Mouse (Mus musculus): ENCODE measurements around the gene Rpl23a. TPM values are rescaled to one million over a fixed set of nuclear protein-coding genes. Genes with fewer than 3 reads are reported as not detected.

Gene Rpl23a
- polyA plus RNA-seq, 2 experiments, result 1,819 to 3,231 TPM

DNA sequence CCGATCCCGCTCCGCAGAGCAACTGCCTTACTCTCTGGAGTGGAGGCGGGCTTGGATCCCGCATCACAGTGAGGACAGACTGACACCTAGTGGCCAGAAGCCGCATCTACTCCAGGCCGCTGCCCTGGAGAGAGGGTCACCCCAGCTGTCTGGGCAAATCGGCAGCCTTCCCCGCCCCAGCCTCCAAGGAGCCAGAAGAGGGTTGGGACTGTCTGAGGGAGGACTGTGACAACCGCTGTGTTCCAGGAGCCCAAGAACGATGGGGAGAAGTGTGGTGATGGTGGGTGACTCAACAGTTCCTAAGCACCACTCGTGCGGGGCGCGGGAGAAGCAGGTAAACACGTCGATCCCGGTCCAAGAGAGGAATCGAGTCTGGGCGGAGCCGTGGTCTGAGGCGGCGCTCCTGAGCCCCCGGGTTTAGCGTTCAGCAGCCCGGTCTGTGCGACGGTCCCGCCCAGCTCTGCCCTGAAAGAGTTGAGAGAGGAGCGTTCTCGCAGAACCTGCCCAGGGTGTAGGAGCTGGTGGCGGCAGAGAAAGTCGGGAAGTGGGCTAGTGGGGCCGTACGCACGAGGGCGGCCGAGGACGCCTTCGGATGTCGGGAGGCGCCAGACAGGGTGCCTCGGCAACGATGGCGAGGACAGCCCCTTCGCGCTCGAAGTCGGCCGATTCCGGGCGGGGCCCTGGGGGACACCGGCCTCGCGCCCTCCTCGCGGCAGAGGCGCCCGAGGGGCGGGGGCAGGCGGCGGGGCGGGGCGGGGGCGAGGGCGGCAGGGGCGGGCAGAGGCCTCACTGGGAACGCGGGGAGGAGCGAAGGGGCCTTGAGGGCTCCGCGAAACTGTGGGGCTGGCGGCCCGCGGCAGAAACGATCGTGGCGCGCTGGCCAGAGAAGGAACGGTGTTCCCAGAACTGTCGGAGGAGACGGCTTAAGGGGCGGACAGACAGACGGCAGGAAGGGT, 5.2 kb downstream of the Rpl23a start:
- Histone ChIP-seq H3K9ac (ENCODE audit: low read depth, low read length, severe bottlenecking) (peak overlapping the region; percentile 72), H3K4me1 (ENCODE audit: control insufficient read depth, insufficient read depth, low read length) (peaks cover 36% of the 10 kb centered on the region), H3K27me3 (ENCODE audit: control insufficient read depth, insufficient read depth, low read length) (no peaks in the 10 kb centered on the region), H3K9me3 (ENCODE audit: control insufficient read depth, low read length) (no peaks in the 10 kb centered on the region), H3K4me2 (replicated peaks; ENCODE audit: low read depth, low read length, severe bottlenecking) (peak overlapping the region; percentile 97), H3K36me3 (ENCODE audit: control insufficient read depth, insufficient read depth, low read length) (peaks cover 31% of the 10 kb centered on the region), H3K4me3 (replicated peaks; ENCODE audit: low read length) (peak overlapping the region; percentile 46), H3K27ac (replicated peaks; ENCODE audit: low read depth, low read length) (peak overlapping the region; percentile 94)
- DNase-seq (ENCODE audit: low spot score) (peak; percentile 95), ATAC-seq (ENCODE audit: low FRiP score, low read depth) (peak; percentile 86)
- WGBS, result 0% methylated on average over 50 of the region's 84 CpGs
- TF ChIP-seq POLR2A (IDR thresholded peaks at IDR 0.05; ENCODE audit: borderline replicate concordance, extremely low read depth, insufficient read depth, insufficient read length), result no peak

DNA sequence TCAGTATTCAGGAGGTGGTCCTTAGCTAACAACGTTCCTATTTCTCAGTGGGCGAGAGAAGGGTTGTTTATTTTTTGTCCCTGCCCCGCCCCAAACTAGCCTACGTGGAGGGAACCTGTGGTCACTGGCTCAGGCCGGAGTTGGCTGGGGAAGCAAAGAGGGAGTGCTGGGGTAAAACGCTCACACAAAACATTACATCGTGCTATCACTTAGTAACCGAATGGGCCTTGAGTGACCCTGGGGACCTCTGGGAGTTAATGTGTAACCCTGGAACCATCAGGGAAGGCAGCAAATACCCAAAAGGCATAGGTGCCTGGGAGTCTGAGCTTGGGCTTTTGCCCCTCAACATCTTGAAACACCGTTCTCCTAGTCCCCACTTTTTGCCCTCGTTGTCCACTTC, 5.9 kb downstream of the Rpl23a start:
- 0 out of 2 replicates have a peak overlapping the region, but pooled peaks have one; percentile 48 for H3K27ac ChIP-seq (replicated peaks; ENCODE audit: low read depth, low read length)
- H3K4me1 ChIP-seq (ENCODE audit: control insufficient read depth, insufficient read depth, low read length), result peaks cover 36% of the 10 kb centered on the region
- no peak for TF ChIP-seq POLR2A (IDR thresholded peaks at IDR 0.05; ENCODE audit: borderline replicate concordance, extremely low read depth, insufficient read depth, insufficient read length)
- H3K9me3 ChIP-seq (ENCODE audit: control insufficient read depth, low read length), result no peaks in the 10 kb centered on the region
- 1% methylated on average over 10 of the region's 10 CpGs for WGBS
- DNase-seq (ENCODE audit: low spot score) (no peak), ATAC-seq (ENCODE audit: low FRiP score, low read depth) (no peak)
- H3K4me2 ChIP-seq (replicated peaks; ENCODE audit: low read depth, low read length, severe bottlenecking), result peak overlapping the region; percentile 97
- peak overlapping the region; percentile 46 for H3K4me3 ChIP-seq (replicated peaks; ENCODE audit: low read length)
- peak overlapping the region; percentile 40; the same call in 1 of the 2 replicates for H3K9ac ChIP-seq (ENCODE audit: low read depth, low read length, severe bottlenecking)
- no peaks in the 10 kb centered on the region for H3K27me3 ChIP-seq (ENCODE audit: control insufficient read depth, insufficient read depth, low read length)
- H3K36me3 ChIP-seq (ENCODE audit: control insufficient read depth, insufficient read depth, low read length), result peaks cover 34% of the 10 kb centered on the region

DNA sequence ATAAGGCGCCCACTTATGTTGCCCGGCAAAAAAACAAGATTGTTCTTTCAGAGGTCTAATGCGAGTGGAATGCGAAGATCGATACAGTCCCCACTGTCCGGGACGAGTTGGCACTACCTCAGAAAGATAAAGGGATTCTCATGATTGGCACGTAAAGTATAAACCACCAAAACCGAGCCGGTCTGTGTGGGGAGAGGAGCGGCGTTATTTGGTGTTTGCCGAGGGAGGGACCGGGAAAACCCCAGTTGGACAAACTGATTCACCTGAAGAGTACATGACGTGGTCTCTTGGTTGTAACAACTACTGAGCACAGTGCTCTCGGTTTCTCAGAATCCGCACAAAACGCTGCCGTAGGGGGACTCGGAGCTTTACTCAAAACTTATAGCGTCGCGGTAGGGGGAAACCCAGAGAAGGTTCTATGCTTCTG, 6.5 kb downstream of the Rpl23a start:
- H3K36me3 ChIP-seq (ENCODE audit: control insufficient read depth, insufficient read depth, low read length), result peaks cover 33% of the 10 kb centered on the region
- peak overlapping the region; percentile 48; the same call in 1 of the 2 replicates for H3K27ac ChIP-seq (replicated peaks; ENCODE audit: low read depth, low read length)
- no peak for DNase-seq (ENCODE audit: low spot score)
- H3K4me3 ChIP-seq (replicated peaks; ENCODE audit: low read length), result peak overlapping the region; percentile 46
- H3K9ac ChIP-seq (ENCODE audit: low read depth, low read length, severe bottlenecking), result peak overlapping the region; percentile 40; the same call in 1 of the 2 replicates
- no peak for ATAC-seq (ENCODE audit: low FRiP score, low read depth)
- TF ChIP-seq POLR2A (IDR thresholded peaks at IDR 0.05; ENCODE audit: borderline replicate concordance, extremely low read depth, insufficient read depth, insufficient read length), result no peak
- H3K4me1 ChIP-seq (ENCODE audit: control insufficient read depth, insufficient read depth, low read length), result peaks cover 31% of the 10 kb centered on the region
- peak overlapping the region; percentile 97 for H3K4me2 ChIP-seq (replicated peaks; ENCODE audit: low read depth, low read length, severe bottlenecking)
- no peaks in the 10 kb centered on the region for H3K27me3 ChIP-seq (ENCODE audit: control insufficient read depth, insufficient read depth, low read length)
- WGBS, result 2% methylated on average over 23 of the region's 23 CpGs
- H3K9me3 ChIP-seq (ENCODE audit: control insufficient read depth, low read length), result no peaks in the 10 kb centered on the region

DNA sequence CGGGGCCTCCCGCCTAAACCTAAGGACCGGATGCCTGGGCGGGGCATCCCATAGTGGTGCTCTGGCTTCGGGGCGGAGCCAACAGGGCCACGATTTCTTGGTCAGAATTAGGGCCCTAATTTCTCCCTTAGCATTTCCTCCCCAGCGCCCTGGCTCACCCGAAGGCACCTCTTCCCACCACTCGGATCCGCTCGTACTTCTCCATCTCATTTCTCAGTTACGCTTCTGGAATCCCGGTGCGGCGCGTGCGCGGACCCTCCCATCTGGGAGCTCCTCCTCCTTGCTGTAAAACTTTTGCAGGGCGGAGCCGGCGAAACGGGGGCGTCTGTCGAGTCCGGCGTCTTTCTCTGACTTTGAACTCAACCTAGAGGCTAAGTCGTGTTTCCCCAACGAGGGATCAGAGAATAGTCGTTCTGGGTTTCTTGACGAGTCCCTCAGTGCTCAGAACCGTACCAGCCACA, 7.0 kb downstream of the Rpl23a start, which contains the start of the genes Nek8 and Tlcd1:
Gene Nek8, minus strand, starts transcription at position 274 of the 461 bp plus-strand sequence.
Gene Tlcd1, plus strand, starts transcription at position 310 of the 461 bp plus-strand sequence.
- ATAC-seq (ENCODE audit: low FRiP score, low read depth), result peak; percentile 77
- Histone ChIP-seq H3K9me3 (ENCODE audit: control insufficient read depth, low read length) (no peaks in the 10 kb centered on the region), H3K4me2 (replicated peaks; ENCODE audit: low read depth, low read length, severe bottlenecking) (peak within 1 kb of the TSS; percentile 97), H3K4me1 (ENCODE audit: control insufficient read depth, insufficient read depth, low read length) (peaks cover 27% of the 10 kb centered on the region), H3K27me3 (ENCODE audit: control insufficient read depth, insufficient read depth, low read length) (no peaks in the 10 kb centered on the region), H3K27ac (replicated peaks; ENCODE audit: low read depth, low read length) (peak within 1 kb of the TSS; percentile 48; the same call in 1 of the 2 replicates), H3K36me3 (ENCODE audit: control insufficient read depth, insufficient read depth, low read length) (peaks cover 28% of the 10 kb centered on the region), H3K4me3 (replicated peaks; ENCODE audit: low read length) (peak within 1 kb of the TSS; percentile 46), H3K9ac (ENCODE audit: low read depth, low read length, severe bottlenecking) (peak within 1 kb of the TSS; percentile 40; the same call in 1 of the 2 replicates)
- peak; percentile 95 for DNase-seq (ENCODE audit: low spot score)
- no peak for TF ChIP-seq POLR2A (IDR thresholded peaks at IDR 0.05; ENCODE audit: borderline replicate concordance, extremely low read depth, insufficient read depth, insufficient read length)
- under 1% methylated on average over 32 of the region's 32 CpGs for WGBS

DNA sequence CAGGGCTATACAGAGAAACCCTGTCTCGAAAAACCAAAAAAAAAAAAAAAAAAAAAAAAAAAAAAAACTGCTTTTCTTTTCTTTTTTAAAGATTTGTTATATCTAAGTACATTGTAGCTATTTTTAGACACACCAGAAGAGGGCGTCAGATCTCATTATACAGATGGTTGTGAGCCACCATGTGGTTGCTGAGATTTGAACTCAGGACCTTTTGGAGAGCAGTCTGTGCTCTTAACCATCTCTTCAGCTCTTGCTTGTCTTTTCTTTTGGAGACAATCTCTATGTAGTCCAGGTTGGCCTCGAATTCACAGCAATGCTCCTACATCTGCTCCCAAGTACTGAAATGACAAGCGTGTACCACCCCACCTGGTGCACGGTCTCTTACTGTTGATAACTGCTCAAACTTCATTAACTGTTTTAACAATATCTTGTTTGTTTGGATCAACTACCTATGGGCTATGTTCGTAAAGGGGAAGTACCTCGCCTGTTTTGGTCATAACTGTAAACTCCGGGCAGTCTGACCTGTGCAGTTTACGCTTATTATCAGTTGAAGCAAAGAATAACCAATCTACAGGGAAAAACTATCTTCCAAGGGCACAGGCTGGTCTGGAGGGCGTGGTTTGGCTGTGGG, 7.5 kb downstream of the Rpl23a start:
- no peak for DNase-seq (ENCODE audit: low spot score)
- peak overlapping the region; percentile 40; the same call in 1 of the 2 replicates for H3K9ac ChIP-seq (ENCODE audit: low read depth, low read length, severe bottlenecking)

More for the DNA sequence above, 7.5 kb downstream of the Rpl23a start:
- peak overlapping the region; percentile 46 for H3K4me3 ChIP-seq (replicated peaks; ENCODE audit: low read length)
- peaks cover 27% of the 10 kb centered on the region for H3K4me1 ChIP-seq (ENCODE audit: control insufficient read depth, insufficient read depth, low read length)
- H3K27me3 ChIP-seq (ENCODE audit: control insufficient read depth, insufficient read depth, low read length), result no peaks in the 10 kb centered on the region
- H3K36me3 ChIP-seq (ENCODE audit: control insufficient read depth, insufficient read depth, low read length), result peaks cover 22% of the 10 kb centered on the region
- H3K9me3 ChIP-seq (ENCODE audit: control insufficient read depth, low read length), result no peaks in the 10 kb centered on the region
- peak overlapping the region; percentile 46 for H3K4me2 ChIP-seq (replicated peaks; ENCODE audit: low read depth, low read length, severe bottlenecking)
- 2% methylated on average over 9 of the region's 10 CpGs for WGBS
- H3K27ac ChIP-seq (replicated peaks; ENCODE audit: low read depth, low read length), result peak overlapping the region; percentile 40; the same call in 1 of the 2 replicates
- TF ChIP-seq POLR2A (IDR thresholded peaks at IDR 0.05; ENCODE audit: borderline replicate concordance, extremely low read depth, insufficient read depth, insufficient read length), result no peak
- no peak for ATAC-seq (ENCODE audit: low FRiP score, low read depth)
